Mouse (Mus musculus): Measurements from ENCODE around the gene Ccdc15. TPM values are rescaled to one million over a fixed set of nuclear protein-coding genes. Genes with fewer than 3 reads are reported as not detected.

Ccdc15 gene
- polyA plus RNA-seq, 1 experiment from 2014 or later: 4.8 TPM

GRCm38 (mm10) chr9:37229880-37230325 lies 118.3 kb downstream of the Ccdc15 start:
- Histone ChIP-seq H3K27ac (no peak overlapping the region), H3K9ac (ENCODE audit: low read depth, low read length) (no peak overlapping the region), H3K27me3 (ENCODE audit: insufficient read depth, low read length) (no peaks in the 10 kb centered on the region), H3K9me3 (replicated peaks; ENCODE audit: low read length) (no peaks in the 10 kb centered on the region), H3K4me2 (ENCODE audit: low read length) (no peak overlapping the region), H3K4me1 (replicated peaks; ENCODE audit: insufficient read depth, low read length) (no peaks in the 10 kb centered on the region), H3K4me3 (replicated peaks; ENCODE audit: low read depth, low read length) (no peak overlapping the region), H3K36me3 (ENCODE audit: insufficient read depth, low read length) (0 out of 2 replicates have a peak, but pooled peaks cover 3% of the 10 kb centered on the region)
- peak; percentile 93 for DNase-seq (ENCODE audit: low spot score)
- 5% methylated on average over 1 of the region's 1 CpGs for WGBS
- ATAC-seq (replicated peaks; ENCODE audit: low FRiP score, low read depth): peak; percentile 78
- peak; percentile 99 for TF ChIP-seq CTCF (IDR thresholded peaks at IDR 0.05; ENCODE audit: low read depth)

Other genes starting within 250 kb of the Ccdc15 start
- 6.0 and 8.2 TPM in 2 replicates for gene Pknox2, start 201.0 kb downstream of the Ccdc15 start, polyA plus RNA-seq (2015; fragmentation: Nextera tagmentation; extraction: Ambion mirVana)
- 15.5 and 15.7 TPM in 2 replicates for gene Tmem218, start 140.2 kb downstream of the Ccdc15 start, polyA plus RNA-seq (2015; fragmentation: Nextera tagmentation; extraction: Ambion mirVana)
- gene Slc37a2, start 92.7 kb downstream of the Ccdc15 start, polyA plus RNA-seq (2015; fragmentation: Nextera tagmentation; extraction: Ambion mirVana): 1.3 and 1.5 TPM in 2 replicates
- gene Hepacam, start 18.9 kb upstream of the Ccdc15 start, polyA plus RNA-seq (2015; fragmentation: Nextera tagmentation; extraction: Ambion mirVana): 0.09 and 0.16 TPM in 2 replicates
- gene Robo4, start 53.5 kb upstream of the Ccdc15 start, polyA plus RNA-seq (2015; fragmentation: Nextera tagmentation; extraction: Ambion mirVana): 17.5 and 19.4 TPM in 2 replicates
- gene Robo3, start 84.8 kb upstream of the Ccdc15 start, polyA plus RNA-seq (2015; fragmentation: Nextera tagmentation; extraction: Ambion mirVana): 0.25 and 0.51 TPM in 2 replicates
- 15.1 and 16.9 TPM in 2 replicates for gene Msantd2, start 140.9 kb upstream of the Ccdc15 start, polyA plus RNA-seq (2015; fragmentation: Nextera tagmentation; extraction: Ambion mirVana)
- 68.5 and 70.7 TPM in 2 replicates for gene Esam, start 179.6 kb upstream of the Ccdc15 start, polyA plus RNA-seq (2015; fragmentation: Nextera tagmentation; extraction: Ambion mirVana)
- 4.2 and 5.5 TPM in 2 replicates for gene Vsig2, start 190.8 kb upstream of the Ccdc15 start, polyA plus RNA-seq (2015; fragmentation: Nextera tagmentation; extraction: Ambion mirVana)
- 3.3 and 3.6 TPM in 2 replicates for gene Nrgn, start 204.5 kb upstream of the Ccdc15 start, polyA plus RNA-seq (2015; fragmentation: Nextera tagmentation; extraction: Ambion mirVana)
- 10.2 and 10.6 TPM in 2 replicates for gene Siae, start 207.3 kb upstream of the Ccdc15 start, polyA plus RNA-seq (2015; fragmentation: Nextera tagmentation; extraction: Ambion mirVana)